Mouse (Mus musculus) heart, postnatal 36 days (tissue): ENCODE data around the gene Gfra1. TPM values are rescaled to one million over a fixed set of nuclear protein-coding genes. Genes with fewer than 3 reads are reported as not detected.

Source experiments
- DNase-seq, 2 experiments: peaks; one replicate each; pipeline ENCODE4 v3.0.0; 2021 to 2022
- intact Hi-C: fragments of 180-260 bp; cut with DNase I; formaldehyde crosslinking; loops from one replicate; pipeline ENCODE4 v1.15.1; 2025
- total RNA-seq, 2 experiments: library from RNA; stranded (reverse); gene quantifications; 2 replicates each; pipeline ENCODE4 v1.2.3; 2021

Gene Gfra1
- total RNA-seq, 2 experiments from 2014 or later = 3.6 to 4.7 TPM

DNA sequence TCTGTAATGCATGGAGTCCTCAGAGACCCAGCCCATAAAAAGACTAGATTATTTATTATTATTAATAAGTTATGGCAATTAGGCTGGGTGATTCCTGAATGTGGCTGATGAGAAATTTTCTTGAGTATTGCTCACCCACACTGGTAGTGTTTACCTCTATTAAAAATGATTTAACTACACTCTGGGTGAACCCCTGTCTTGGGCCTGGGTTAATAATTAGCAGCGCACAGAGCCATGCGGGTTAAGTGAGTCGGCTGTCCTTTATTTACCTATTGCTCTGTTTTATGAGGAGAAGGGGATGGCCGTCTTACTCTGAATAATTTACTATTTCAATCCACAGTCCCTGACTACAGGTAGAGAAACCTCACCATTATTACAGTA is 59.1 kb downstream of the Gfra1 start:
- no peak for DNase-seq
- intact Hi-C loops = no loop called here

DNA sequence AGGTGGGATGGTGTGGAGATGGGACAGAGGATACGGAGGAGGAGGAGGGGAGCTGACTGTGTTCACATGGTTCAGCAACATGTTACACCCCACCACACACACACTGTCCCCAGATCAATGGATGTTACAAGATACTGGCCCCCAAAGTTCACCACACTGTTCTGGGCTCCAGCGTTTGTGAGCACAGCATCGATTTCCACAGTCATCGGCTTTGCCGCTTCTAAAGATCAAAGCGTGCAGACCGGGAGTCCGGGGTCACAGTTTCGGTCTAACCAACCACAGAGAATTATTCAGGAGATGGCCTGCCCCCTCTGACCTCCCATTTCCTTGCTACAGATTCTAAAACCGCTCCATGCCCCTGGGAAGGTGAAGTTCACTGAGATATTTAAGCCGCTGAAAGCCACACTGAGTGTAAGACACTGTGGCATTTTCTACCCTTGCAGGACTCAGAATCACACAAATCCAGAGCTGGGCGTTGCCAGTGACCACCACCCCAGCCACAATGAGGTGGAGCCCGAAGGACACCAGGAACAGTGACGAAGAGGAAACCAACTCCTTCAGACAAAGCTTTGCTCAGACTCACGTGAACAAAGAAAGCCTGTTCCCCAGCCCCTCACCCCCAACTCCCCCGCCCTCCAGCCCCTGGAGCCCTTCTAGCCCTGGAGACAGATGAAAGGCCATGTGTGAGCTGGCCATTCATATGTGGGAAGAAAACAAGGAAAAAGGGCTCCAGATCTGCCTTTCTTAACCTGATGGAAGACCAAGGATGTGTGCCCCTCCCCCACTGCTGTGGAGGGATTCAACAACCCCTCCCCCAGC is 59.7 kb downstream of the Gfra1 start:
- intact Hi-C loops = no loop called here
- DNase-seq = no peak

DNA sequence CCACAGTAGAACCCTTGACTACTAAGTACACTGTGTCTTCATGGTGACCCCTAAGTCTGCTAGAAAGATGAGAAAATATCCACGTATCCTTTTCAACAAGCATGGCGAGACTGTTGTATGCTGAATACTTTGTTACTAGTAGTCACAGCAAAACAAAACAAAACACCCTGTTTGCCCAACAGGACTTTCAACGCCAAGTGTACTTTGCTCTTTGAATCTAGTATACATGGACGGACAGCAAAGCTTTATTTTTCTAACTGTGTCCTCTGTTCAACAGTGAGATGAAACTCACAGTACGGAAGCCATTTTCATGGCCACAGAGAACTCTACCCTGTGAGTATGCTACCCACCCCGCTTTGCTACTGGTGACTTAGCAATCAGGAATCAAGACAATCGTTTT is 62.6 kb downstream of the Gfra1 start:
- DNase-seq = no peak
- intact Hi-C loops = no loop called here

DNA sequence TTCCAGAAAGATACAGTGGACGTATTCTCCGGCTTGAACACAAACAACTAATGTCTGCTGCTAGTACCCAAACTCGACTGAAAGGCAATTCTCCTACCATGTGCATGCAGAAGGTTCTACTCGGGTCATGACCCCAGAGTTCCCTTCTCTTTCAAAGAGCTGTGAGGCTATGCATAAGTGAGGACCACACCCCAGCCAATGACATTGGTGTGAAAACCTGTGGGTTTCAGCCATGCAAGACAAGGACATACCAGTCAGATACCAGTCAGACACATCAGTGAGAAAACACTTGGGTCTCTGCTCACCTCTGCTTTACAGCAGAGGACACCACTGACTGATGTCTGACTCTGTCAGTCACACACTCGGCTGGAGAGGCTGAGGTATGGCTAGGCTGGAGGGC is 63.9 kb downstream of the Gfra1 start:
- no peak for DNase-seq
- intact Hi-C loops = no loop called here

- intact Hi-C loops = no loop called here
- no peak for DNase-seq
These were observed 66.2 kb downstream of the Gfra1 start for GRCm38 (mm10) chr19:58389466-58389865.

DNA sequence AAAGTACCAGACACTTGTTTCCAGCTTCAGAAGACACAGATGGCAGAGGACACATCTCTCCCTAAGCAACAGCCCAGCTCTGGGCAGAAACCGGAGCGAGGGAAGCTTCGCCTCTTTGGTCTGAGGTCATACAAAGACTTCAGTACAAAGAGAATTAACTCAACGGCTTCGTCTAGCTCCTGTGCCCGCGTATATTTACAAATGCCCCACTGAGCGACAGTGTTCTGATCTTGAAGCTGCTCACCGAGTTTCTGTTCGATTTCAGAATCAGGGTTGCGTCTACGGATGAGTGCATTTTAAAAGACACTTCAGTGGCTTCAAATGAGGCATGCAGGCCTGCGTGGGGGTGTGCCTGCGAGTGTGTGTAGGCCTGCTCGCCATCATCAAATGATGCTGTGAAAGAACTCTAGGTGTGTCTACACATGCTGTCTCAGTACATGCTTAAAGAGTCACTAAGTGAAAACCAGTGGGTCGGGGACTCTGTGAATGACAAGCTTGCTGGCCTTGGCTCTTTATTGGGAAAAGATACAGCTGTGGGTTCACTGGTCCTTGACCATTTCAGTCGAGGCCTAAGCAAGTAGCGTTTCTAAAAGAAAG is 66.8 kb downstream of the Gfra1 start:
- intact Hi-C loops = no loop called here
- DNase-seq = no peak

- DNase-seq = peak in 1 of 2 experiments; percentile 7
- intact Hi-C loops = no loop called here
These were observed 72.4 kb downstream of the Gfra1 start for GRCm38 (mm10) chr19:58383273-58383672.

GRCm38 (mm10) chr19:58382535-58382934 is 73.2 kb downstream of the Gfra1 start:
- DNase-seq = no peak
- intact Hi-C loops = no loop called here

- intact Hi-C loops = no loop called here
- DNase-seq = no peak
These were observed 77.7 kb downstream of the Gfra1 start for GRCm38 (mm10) chr19:58377969-58378368.

DNA sequence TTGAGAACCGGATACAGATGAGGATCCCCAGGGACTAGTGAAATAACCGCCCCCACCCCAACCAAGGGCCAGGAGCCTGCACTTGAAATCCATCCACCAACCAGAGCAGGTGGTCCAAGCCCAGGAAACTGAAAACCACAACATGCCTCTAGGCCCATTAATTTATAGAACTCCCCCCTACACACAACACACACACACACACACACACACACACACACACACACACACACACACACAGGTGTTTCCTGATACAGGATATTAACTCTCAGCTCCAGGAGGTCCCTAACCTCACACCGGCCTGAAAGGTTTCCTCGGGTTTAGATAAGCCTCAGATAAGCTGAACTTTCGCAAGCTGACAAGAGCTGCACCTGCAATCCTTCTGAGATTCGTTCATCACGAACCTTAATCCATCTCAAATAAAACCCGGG is 79.0 kb downstream of the Gfra1 start:
- DNase-seq = no peak
- intact Hi-C loops = no loop called here

DNA sequence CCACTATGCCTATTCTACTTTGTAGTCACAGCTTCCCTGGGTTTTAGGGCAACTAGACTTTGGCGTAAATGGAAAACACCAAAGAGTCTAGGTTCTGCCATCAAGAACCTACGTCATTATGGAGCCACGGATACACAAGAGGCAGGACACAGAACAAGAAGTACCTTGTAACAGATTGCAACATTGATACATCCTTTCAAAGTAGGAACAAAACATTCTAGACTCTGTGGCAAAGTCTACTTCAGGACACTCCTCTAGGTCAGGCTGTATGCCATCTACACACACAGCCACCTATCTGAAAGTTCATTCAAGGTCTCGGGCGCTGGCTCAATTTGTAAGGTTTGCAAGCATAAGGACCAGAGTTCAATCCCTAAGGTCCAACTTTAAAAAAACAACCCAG is 81.1 kb downstream of the Gfra1 start:
- intact Hi-C loops = no loop called here
- DNase-seq = no peak

- intact Hi-C loops = no loop called here
- DNase-seq = no peak
These were observed 81.6 kb downstream of the Gfra1 start for GRCm38 (mm10) chr19:58374155-58374554.

- no peak for DNase-seq
These were observed 87.2 kb downstream of the Gfra1 start for GRCm38 (mm10) chr19:58368513-58368912.

GRCm38 (mm10) chr19:58364688-58365087 is 91.0 kb downstream of the Gfra1 start:
- intact Hi-C loops = no loop called here
- DNase-seq = no peak

More at GRCm38 (mm10) chr19:58368513-58368912, 87.2 kb downstream of the Gfra1 start:
- intact Hi-C loops = no loop called here

DNA sequence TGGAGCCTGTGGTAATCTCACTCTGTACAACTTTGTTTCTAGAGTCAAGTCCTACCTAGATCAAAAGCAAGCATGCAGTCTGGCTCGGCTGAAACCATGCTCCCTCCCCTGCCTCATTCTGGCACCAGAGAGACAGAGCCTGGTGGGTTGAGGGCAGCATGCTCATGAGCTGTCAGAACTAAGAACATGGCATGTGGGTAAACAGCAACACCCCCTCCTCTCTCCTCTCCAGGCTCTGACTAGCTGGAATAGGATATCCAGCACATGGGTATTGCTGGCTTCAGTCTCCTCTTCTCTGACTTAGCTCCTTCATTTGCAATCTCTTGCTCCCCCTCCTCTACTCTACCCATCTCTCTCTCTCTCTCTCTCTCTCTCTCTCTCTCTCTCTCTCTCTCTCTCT is 94.7 kb downstream of the Gfra1 start:
- no peak for DNase-seq
- intact Hi-C loops = no loop called here

- DNase-seq = no peak
- intact Hi-C loops = no loop called here
These were observed 97.6 kb downstream of the Gfra1 start for GRCm38 (mm10) chr19:58358063-58358462.

- DNase-seq = no peak
- intact Hi-C loops = no loop called here
These were observed 101.8 kb downstream of the Gfra1 start for GRCm38 (mm10) chr19:58353953-58354352.

DNA sequence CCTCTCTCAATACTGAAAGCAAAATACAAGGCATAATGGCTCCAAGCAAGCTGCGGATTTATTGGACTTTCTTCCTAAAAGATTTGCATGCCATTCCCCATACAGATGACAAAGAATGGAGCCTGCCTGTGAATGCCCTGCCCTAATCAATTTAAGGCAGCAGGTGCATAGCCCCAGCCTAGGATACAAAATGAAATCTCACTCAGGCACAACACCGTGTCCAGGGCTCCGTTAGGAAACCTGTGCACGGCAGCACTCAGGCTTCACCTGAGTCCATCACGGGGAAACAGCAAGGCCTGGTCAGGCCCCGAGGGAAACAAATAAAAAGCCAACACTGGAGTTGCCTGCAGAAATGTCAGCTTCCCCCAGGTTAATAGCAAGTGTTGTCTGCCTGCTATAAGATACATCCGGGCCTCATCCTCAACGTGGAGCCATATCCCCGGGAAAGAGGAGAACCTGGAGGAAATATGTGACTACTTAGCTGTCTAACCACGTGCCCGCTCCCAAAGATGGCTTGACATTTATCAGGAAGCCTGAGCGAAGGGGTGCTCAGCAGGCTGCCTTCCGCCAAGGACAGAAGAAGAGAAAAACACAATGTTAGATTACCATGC is 102.3 kb downstream of the Gfra1 start:
- DNase-seq = no peak
- intact Hi-C loops = no loop called here

GRCm38 (mm10) chr19:58349890-58350408 is 105.8 kb downstream of the Gfra1 start:
- intact Hi-C loops = no loop called here
- no peak for DNase-seq

DNA sequence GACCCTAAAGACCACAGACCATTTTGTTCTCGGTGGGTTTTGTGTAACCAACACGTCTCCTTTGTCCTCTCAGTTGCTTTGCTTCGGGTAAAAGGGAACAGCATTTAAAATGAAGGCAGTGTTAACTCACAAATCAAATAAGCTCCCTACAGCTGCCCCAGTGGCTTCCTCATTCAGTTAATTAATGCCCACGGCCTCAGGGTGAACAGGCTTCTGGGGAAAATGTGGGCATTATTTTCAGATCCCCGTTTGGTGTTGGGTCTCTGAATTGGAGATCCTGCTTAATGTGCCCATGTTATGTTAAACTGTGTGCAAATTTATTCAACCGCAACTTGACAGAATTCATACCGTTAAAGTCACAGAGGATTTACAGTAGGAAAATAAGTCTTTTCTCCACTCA is 110.6 kb downstream of the Gfra1 start:
- no peak for DNase-seq
- intact Hi-C loops = no loop called here

DNA sequence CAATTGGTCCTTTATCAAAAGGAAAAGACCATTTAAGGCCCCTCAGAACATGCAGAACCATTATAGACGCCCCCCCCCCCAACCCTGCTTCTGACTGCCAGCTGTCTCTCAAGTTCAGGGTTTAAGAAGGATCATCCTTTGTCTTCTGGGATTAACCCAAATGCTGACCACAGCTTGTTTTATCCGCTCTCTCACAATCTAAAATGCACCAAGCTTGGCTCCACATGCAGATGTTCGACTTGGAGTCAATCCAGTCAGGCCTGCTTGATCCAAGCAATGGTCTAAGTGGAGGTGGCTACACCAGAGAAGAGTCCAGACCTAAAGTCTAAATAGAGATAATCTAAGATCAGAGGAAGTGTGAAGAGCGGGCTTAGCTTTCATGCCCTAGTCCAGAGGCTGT is 114.4 kb downstream of the Gfra1 start:
- DNase-seq = no peak

GRCm38 (mm10) chr19:58340221-58340620 is 115.5 kb downstream of the Gfra1 start:
- DNase-seq = no peak
- intact Hi-C loops = no loop called here

More for the DNA sequence above, 114.4 kb downstream of the Gfra1 start:
- intact Hi-C loops = no loop called here
